Mouse (Mus musculus) heart, adult 2 months (tissue): Measurements from ENCODE around the gene Strbp. TPM values are rescaled to one million over a fixed set of nuclear protein-coding genes. Genes with fewer than 3 reads are reported as not detected.

Source experiments
- DNase-seq, 2 experiments: peaks; one replicate each; pipeline ENCODE4 v3.0.0; 2021
- H3K27ac ChIP-seq: fragments of 200-600 bp; 2 replicates; pipeline ENCODE4 v1.8.1; 2022
- H3K27me3 ChIP-seq: fragments of 200-500 bp; 2 replicates; pipeline ENCODE4 v1.6.1; 2012; ENCODE audit warnings: mild to moderate bottlenecking, low read length, inconsistent platforms, mixed read lengths; ENCODE audit not compliant: control insufficient read depth, insufficient read depth
- H3K36me3 ChIP-seq: fragments of 200-500 bp; 2 replicates; pipeline ENCODE4 v1.6.1; 2012; ENCODE audit warnings: low read length, inconsistent platforms; ENCODE audit not compliant: control insufficient read depth, insufficient read depth
- H3K4me1 ChIP-seq: fragments of 200-500 bp; 2 replicates; pipeline ENCODE4 v1.6.1; 2011; ENCODE audit warnings: low read length; ENCODE audit not compliant: control insufficient read depth, insufficient read depth
- H3K4me3 ChIP-seq: fragments of 200-600 bp; 2 replicates; pipeline ENCODE4 v1.8.1; 2022
- H3K79me2 ChIP-seq: fragments of 200-500 bp; replicated peaks from 2 replicates; pipeline ENCODE4 v1.6.1; 2012; ENCODE audit warnings: mild to moderate bottlenecking, inconsistent platforms, low read length, moderate library complexity, mixed read lengths; ENCODE audit not compliant: control insufficient read depth, insufficient read depth
- H3K9ac ChIP-seq: fragments of 200-500 bp; 2 replicates; pipeline ENCODE4 v1.6.1; 2012; ENCODE audit warnings: low read depth, mild to moderate bottlenecking, control low read depth, inconsistent platforms, low read length, mixed read lengths
- CTCF ChIP-seq: fragments of 200-600 bp; IDR thresholded peaks from 2 replicates; pipeline ENCODE4 v1.8.1; 2022; ENCODE audit warnings: antibody characterized with exemption, mild to moderate bottlenecking, moderate library complexity
- EP300 ChIP-seq: fragments of 200-500 bp; IDR thresholded peaks from 2 replicates; pipeline ENCODE4 v1.6.1; 2011; ENCODE audit warnings: low read depth, low read length, control low read depth; ENCODE audit not compliant: insufficient read depth
- POLR2A ChIP-seq: fragments of 200-500 bp; IDR thresholded peaks from 2 replicates; pipeline ENCODE4 v1.6.1; 2011; ENCODE audit warnings: mild to moderate bottlenecking, low read depth, low read length, control low read depth; ENCODE audit not compliant: insufficient read depth
- WGBS: fragments of 180-500 bp; shearing (Covaris S2); methylation state at CpG from one replicate; pipeline ENCODE4 v1.1.7; 2018; 5-methylcytosine and 5-hydroxymethylcytosine counted together
- intact Hi-C: fragments of 180-260 bp; cut with DNase I; formaldehyde crosslinking; loops from one replicate; pipeline ENCODE4 v1.15.1; 2025
- microRNA-seq, 2 experiments: library from miRNA; unstranded; fragments of <30 nt; microRNA quantifications; one replicate each; pipeline ENCODE4 v1.2.0; 2021
- polyA plus RNA-seq: library from polyadenylated mRNA; depleted of rRNA; stranded (reverse); fragments of >200 nt; gene quantifications from 2 replicates; pipeline ENCODE4 v1.2.3, GENCODE M21; 2012; rRNA removed
- total RNA-seq, 2 experiments: library from RNA; stranded (reverse); gene quantifications; 2 replicates each; pipeline ENCODE4 v1.2.3; 2021

Gene Strbp
- total and polyA plus RNA-seq, 3 experiments, result 1.5 to 20.0 (median 17.4) TPM

DNA sequence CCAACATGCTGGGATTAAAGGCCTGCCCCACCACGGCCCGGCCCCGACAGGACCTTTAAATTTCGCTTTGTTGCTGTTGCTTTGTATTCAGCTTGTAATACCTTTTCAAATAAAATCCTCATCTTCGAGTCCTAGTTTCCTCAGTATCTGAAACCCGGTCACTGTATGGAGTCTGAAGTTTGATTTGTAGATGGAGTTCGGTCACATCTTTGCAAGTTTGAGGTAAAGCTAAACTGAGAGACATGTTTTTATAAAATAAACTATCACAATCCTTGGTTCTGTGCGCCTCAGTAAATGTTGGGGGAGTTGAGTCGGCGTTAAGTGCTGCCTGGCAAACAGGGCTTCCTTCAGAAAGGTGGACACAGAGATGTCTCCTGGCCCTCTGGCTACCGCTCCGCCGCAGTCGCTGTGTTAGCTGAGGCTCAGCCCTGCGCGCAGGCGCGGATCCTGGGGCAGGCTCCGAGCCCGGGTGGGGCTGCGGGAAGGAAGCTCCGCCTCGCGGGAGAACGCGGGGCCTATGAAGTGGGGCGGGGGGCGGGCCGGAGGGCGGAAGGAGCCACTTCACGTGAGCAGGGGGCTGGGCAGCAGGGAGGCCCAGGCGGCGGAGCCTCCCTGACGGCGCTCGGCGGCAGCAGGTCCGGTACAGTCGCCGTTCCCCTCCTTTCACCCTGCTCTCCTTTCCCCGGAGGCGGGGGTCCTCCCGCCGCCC lies 251.8 kb downstream of the Strbp start:
- peak overlapping the region; percentile 96 for H3K4me3 ChIP-seq
- intact Hi-C loops, result loop anchor here (1.0 to 5.0 kb wide), 2 partner anchors 9 to 35 kb away; partner anchors contain the start of genes Rabgap1, Zbtb26 and Zbtb6
- WGBS, result 6% methylated on average over 44 of the region's 44 CpGs

DNA sequence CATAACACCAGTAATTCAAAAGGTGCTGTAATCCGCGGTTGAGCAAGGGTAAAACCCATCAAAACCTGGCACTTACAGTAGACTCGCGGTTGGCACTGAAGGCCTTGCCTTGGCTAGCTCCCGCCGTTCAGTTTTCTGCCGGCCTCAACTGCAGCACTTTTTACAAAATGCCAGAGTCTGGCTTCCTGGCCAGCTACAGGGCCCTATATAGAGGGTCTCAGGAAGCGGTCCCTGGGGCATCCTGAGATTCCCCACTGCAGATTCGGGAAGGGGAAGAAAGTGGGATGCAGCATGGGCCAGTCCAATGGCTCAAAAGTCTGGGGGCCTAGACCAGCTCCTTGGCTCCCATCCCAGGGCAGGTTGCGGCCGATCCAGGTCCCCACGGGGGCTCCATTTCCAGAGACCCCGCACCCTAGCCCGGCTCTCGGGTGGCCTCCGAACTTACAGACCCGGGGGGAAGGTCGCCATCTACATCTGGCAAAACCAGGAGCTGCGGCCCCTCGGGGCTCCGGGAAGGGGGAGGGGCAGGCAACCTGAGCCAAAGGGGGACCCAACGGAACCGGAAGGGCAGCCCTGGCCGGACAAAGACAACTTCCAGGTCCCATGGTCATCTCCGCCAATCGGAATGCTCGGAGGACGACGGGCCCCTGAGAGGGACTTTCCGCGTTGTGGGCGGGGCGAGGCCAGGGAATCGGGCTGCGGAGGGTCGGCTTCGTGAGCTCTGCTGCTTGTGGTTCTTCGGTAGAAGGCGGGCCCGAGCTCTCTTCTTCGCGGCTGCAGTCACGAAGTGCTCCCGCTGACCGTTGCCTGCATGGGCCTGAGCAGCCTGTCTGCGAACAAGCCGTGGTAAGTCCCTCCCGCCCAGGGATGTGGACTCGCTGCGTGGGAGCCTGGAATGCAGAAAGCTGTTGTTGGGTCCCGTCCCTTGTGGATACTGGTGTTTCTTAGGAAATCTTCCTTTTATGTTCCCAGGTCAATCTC lies 260.8 kb downstream of the Strbp start, which contains the start of the genes Zbtb26, Zbtb6 and Rabgap1:
Zbtb26 (minus strand) TSS at position 525 of the 981 bp plus-strand sequence.
Zbtb6 (minus strand) TSS at position 561 of the 981 bp plus-strand sequence.
Rabgap1 (plus strand) TSS at position 669 of the 981 bp plus-strand sequence.
- Histone ChIP-seq H3K4me3 (peak within 1 kb of the TSS; percentile 93), H3K79me2 (peaks cover 1% of the 10 kb centered on the region), H3K36me3 (peaks cover 6% of the 10 kb centered on the region; the same call in 1 of the 2 replicates), H3K4me1 (no peaks in the 10 kb centered on the region; the same call in 1 of the 2 replicates), H3K9ac (peak within 1 kb of the TSS; percentile 98), H3K27ac (peak within 1 kb of the TSS; percentile 89), H3K27me3 (no peaks in the 10 kb centered on the region)
- intact Hi-C loops, result loop anchor here (1.0 to 5.0 kb wide), 3 partner anchors 9 to 39 kb away; no protein-coding TSS in a partner anchor
- no peak for TF ChIP-seq CTCF
- 0 out of 2 replicates have a peak, but pooled peaks have one; percentile 39 for TF ChIP-seq EP300
- TF ChIP-seq POLR2A, result peak; percentile 80
- DNase-seq, result peak; percentile 97
- under 1% methylated on average over 51 of the region's 51 CpGs for WGBS

More for the DNA sequence above, 251.8 kb downstream of the Strbp start:
- peaks cover 4% of the 10 kb centered on the region; the same call in 1 of the 2 replicates for H3K36me3 ChIP-seq
- no peaks in the 10 kb centered on the region for H3K27me3 ChIP-seq
- TF ChIP-seq EP300 (0 out of 2 replicates have a peak, but pooled peaks have one; percentile 31), CTCF (peak; percentile 18; the same call in 1 of the 2 replicates), POLR2A (peak; percentile 98)
- H3K27ac ChIP-seq, result peak overlapping the region; percentile 79
- H3K79me2 ChIP-seq, result peaks cover 8% of the 10 kb centered on the region
- DNase-seq, result peak; percentile 94 to 97
- peak overlapping the region; percentile 96 for H3K9ac ChIP-seq
- H3K4me1 ChIP-seq, result peaks cover 6% of the 10 kb centered on the region

Small RNA genes within 50 kb of the gene (microRNA-seq; reads per million reads assigned to microRNA genes)
- 0 to 0.56 reads per million in 2 experiments for gene Mir5128

Other genes with a start within 250 kb of the Strbp start
- gene Gpr21, start 187.5 kb downstream of the Strbp start, total RNA-seq, result under 1 TPM; 0.63 to 0.73 TPM
- 0.37 and 0.50 TPM in 2 replicates for gene Gpr21, start 187.5 kb downstream of the Strbp start, polyA plus RNA-seq
- gene Crb2, start 72.4 kb upstream of the Strbp start, total RNA-seq, result under 1 TPM; 0.48 to 0.81 TPM
- 0.61 and 0.64 TPM in 2 replicates for gene Crb2, start 72.4 kb upstream of the Strbp start, polyA plus RNA-seq